ENCODE assay signal across 8 mouse cellular contexts in genomic region chr4:154749160-154749559, GRCm38 (mm10).
A peak's percentile ranks its signal among the peaks of the same experiment; 100 is the strongest.
DNase-seq lines count a peak whose midpoint lies in the region; ATAC-seq and TF ChIP-seq lines count a peak whose summit lies in the region.

No protein-coding gene starts in this region.

- DNase-seq in hindbrain, embryonic 11.5 days (ENCODE audit: low spot score) = peak; percentile 64
- DNase-seq in thymus, adult 2 months = peak; percentile 28
- DNase-seq in thymus, adult 18-20 months = no peak
- peak; percentile 64 for DNase-seq in embryo, embryonic 11 days
- peak; percentile 26 for DNase-seq in lung, postnatal 36 days
- no peak for DNase-seq in heart, postnatal 25 days (ENCODE audit: low spot score)

- 46% methylated on average over 9 of the region's 9 CpGs for WGBS in hindbrain, embryonic 11.5 days
- WGBS in hindbrain, embryonic 16.5 days = 49% methylated on average over 9 of the region's 9 CpGs
- 49% methylated on average over 9 of the region's 9 CpGs for WGBS in thymus, adult 2 months

- no peaks in the 10 kb centered on the region for H3K27me3 ChIP-seq in hindbrain, embryonic 11.5 days (ENCODE audit: control insufficient read depth, insufficient read depth, low read length)
- peaks cover 2% of the 10 kb centered on the region; the same call in 1 of the 2 replicates for H3K27me3 ChIP-seq in hindbrain, embryonic 16.5 days (replicated peaks; ENCODE audit: control insufficient read depth, insufficient read depth, low read length)
- no peaks in the 10 kb centered on the region for H3K27me3 ChIP-seq in thymus, adult 2 months (ENCODE audit: control insufficient read depth, insufficient read depth, low read length)

- H3K27ac ChIP-seq in hindbrain, embryonic 11.5 days (ENCODE audit: low read depth, low read length) = no peak overlapping the region
- no peak overlapping the region for H3K27ac ChIP-seq in hindbrain, embryonic 16.5 days (ENCODE audit: low read depth, low read length)
- H3K27ac ChIP-seq in thymus, adult 2 months (ENCODE audit: control insufficient read depth, insufficient read depth, low read length) = no peak overlapping the region

- no peak for ATAC-seq in hindbrain, embryonic 11.5 days (ENCODE audit: low FRiP score)
- no peak for ATAC-seq in hindbrain, embryonic 16.5 days
- no peak for ATAC-seq in frontal cortex, adult (ENCODE audit: low TSS enrichment)

- 0 out of 2 replicates have a peak, but pooled peaks cover 2% of the 10 kb centered on the region for H3K4me1 ChIP-seq in hindbrain, embryonic 11.5 days (replicated peaks; ENCODE audit: control insufficient read depth, insufficient read depth, low read length)
- H3K4me1 ChIP-seq in hindbrain, embryonic 16.5 days (ENCODE audit: control insufficient read depth, insufficient read depth, low read depth, low read length) = no peaks in the 10 kb centered on the region
- no peaks in the 10 kb centered on the region for H3K4me1 ChIP-seq in thymus, adult 2 months (replicated peaks; ENCODE audit: control insufficient read depth, insufficient read depth, low read length)

- H3K9ac ChIP-seq in hindbrain, embryonic 11.5 days (ENCODE audit: low read depth, low read length) = no peak overlapping the region
- H3K9ac ChIP-seq in hindbrain, embryonic 16.5 days (ENCODE audit: low read depth, low read length) = no peak overlapping the region

- H3K9me3 ChIP-seq in hindbrain, embryonic 11.5 days (ENCODE audit: control insufficient read depth, low read length) = no peaks in the 10 kb centered on the region
- no peaks in the 10 kb centered on the region for H3K9me3 ChIP-seq in hindbrain, embryonic 16.5 days (ENCODE audit: control insufficient read depth, low read length)

- no peak for TF ChIP-seq POLR2A in thymus, adult 2 months (IDR thresholded peaks at IDR 0.05; ENCODE audit: control insufficient read depth, extremely low read depth, insufficient read depth, low read length, poor library complexity)

- H3K4me3 ChIP-seq in hindbrain, embryonic 11.5 days (ENCODE audit: low read depth, low read length) = no peak overlapping the region
- no peak overlapping the region for H3K4me3 ChIP-seq in hindbrain, embryonic 16.5 days (ENCODE audit: low read length)
- no peak overlapping the region for H3K4me3 ChIP-seq in thymus, adult 2 months (ENCODE audit: control insufficient read depth, insufficient read depth, low read length)

- TF ChIP-seq CTCF in thymus, adult 2 months (IDR thresholded peaks at IDR 0.05; ENCODE audit: borderline replicate concordance, control insufficient read depth, extremely low read depth, insufficient read depth, low read length, poor library complexity) = peak; percentile 83

- intact Hi-C loops in heart, postnatal 25 days (cut with DNase I) = loop anchor here (5.0 kb wide), 1 partner anchor 78 kb away; no protein-coding TSS in a partner anchor

- H3K4me2 ChIP-seq in hindbrain, embryonic 11.5 days (replicated peaks; ENCODE audit: low read depth, low read length) = no peak overlapping the region
- no peak overlapping the region for H3K4me2 ChIP-seq in hindbrain, embryonic 16.5 days (ENCODE audit: low read length)

- H3K36me3 ChIP-seq in hindbrain, embryonic 11.5 days (ENCODE audit: control insufficient read depth, insufficient read depth, low read length) = no peaks in the 10 kb centered on the region
- no peaks in the 10 kb centered on the region for H3K36me3 ChIP-seq in hindbrain, embryonic 16.5 days (ENCODE audit: control insufficient read depth, insufficient read depth, low read length)
- H3K36me3 ChIP-seq in thymus, adult 2 months (ENCODE audit: control insufficient read depth, insufficient read depth, low read length) = no peaks in the 10 kb centered on the region

Comparison
In these comparisons a context has a peak if more than half of its experiments do, and no peak if none do; other contexts are left out.
1. DNase-seq: peak in hindbrain, embryonic 11.5 days (single experiment), thymus, adult 2 months (single experiment), embryo, embryonic 11 days (single experiment) and lung, postnatal 36 days (single experiment); none in thymus, adult 18-20 months (0 of 2) and heart, postnatal 25 days (single experiment).